Mouse (Mus musculus): ENCODE results near the gene Gm29094.
"Not testable (repeated sequence)": the region's sequence is repeated elsewhere in the genome, so short reads cannot be mapped to it uniquely, and the experiment has no call there.

DNA sequence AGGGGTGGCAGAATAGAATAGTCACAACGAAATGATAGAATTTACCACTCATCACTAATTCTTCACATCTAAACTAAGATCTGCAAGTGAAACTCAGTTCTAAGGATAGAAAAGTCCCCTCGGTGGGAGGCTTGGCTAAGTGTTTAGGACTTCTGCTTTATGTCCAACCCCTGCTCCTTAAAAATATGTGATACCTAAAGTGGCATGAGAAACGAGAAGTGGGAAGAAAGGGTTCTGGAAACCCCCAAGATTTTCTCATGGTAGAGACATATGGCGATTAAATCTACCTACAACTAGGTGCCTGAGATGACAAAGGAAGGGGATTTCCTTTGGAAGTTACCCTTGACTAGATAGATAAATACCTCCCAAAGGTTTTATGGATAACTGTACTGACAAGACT, 19.7 kb upstream of the Gm29094 start:
- TF ChIP-seq CTCF, EP300 (IDR thresholded peaks at IDR 0.05; ENCODE audit: low read depth): not testable (repeated sequence)
